Mouse (Mus musculus) fibroblast of lung, adult 2 months (primary cell): ENCODE data around the gene Rtn4r.

Source experiments
- DNase-seq: peaks from one replicate; pipeline ENCODE4 v3.0.0-alpha.2; 2011; ENCODE audit warnings: low read depth

Gene Rtn4r

GRCm38 (mm10) chr16:18124626-18125025 is 2.8 kb upstream of the Rtn4r start:
- DNase-seq, result no peak

- no peak for DNase-seq
These were observed 2.3 kb upstream of the Rtn4r start for GRCm38 (mm10) chr16:18125131-18125530.

DNA sequence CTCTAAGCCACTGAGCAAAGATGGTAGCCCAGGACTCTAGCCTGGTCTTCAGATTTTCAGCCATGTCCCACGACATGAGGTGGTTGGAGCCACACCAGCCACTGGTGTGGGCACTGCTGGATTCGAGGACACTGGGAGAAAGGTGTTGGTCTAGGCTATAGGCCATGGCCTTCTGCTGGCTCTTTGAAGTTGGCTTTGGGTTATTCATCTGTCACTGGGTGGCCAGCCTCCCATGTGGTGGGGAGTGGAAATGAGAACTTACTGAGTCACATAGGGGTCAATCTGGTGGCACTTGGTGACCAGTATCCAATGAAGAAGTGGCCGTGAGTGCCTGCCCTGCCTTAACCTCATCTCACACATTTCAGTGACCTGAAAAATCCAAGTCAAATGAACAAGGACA is 1.2 kb upstream of the Rtn4r start:
- no peak for DNase-seq

GRCm38 (mm10) chr16:18127871-18128563 is 575 bp downstream of the Rtn4r start:
- DNase-seq, result no peak

DNA sequence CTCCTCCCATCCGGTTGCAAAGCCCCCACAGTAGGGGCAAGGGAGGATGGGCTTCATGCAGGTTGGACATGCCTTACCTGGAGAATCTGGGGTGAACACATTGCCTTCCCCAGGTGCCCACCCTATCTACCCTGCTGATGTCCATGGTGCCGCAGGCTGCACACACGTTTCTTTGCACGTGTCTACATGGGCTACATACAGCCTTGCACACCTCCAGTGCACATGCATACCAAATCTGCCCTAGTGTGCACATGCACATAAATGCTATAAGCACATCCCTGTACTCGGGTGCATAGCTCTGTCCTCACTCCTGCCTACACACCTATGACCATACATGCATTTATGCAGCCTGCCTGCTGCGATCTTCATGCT is 1.1 kb downstream of the Rtn4r start:
- no peak for DNase-seq

GRCm38 (mm10) chr16:18129413-18129812 is 2.0 kb downstream of the Rtn4r start:
- no peak for DNase-seq

- no peak for DNase-seq
These were observed 2.8 kb downstream of the Rtn4r start for GRCm38 (mm10) chr16:18130288-18130687.

DNA sequence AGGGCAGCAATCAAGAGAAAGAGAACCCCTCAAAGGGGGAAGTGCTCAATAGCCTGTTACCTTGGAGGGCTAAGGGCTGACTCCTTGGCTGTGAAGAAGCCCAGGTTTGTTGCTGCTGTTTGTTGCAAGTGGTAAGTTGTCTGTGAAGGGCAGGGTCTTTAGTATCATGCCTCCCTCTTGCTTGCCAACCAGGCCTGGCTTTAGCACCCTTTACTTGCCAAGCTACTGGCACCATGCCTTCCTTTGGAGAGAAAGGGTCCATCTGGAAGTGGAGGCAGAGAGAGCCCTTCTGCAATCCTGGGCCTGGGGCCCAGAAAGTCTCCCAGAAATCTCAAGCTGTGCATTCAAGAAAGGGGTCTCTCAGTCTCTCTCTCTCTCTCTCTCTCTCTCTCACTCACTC is 3.3 kb downstream of the Rtn4r start:
- no peak for DNase-seq

DNA sequence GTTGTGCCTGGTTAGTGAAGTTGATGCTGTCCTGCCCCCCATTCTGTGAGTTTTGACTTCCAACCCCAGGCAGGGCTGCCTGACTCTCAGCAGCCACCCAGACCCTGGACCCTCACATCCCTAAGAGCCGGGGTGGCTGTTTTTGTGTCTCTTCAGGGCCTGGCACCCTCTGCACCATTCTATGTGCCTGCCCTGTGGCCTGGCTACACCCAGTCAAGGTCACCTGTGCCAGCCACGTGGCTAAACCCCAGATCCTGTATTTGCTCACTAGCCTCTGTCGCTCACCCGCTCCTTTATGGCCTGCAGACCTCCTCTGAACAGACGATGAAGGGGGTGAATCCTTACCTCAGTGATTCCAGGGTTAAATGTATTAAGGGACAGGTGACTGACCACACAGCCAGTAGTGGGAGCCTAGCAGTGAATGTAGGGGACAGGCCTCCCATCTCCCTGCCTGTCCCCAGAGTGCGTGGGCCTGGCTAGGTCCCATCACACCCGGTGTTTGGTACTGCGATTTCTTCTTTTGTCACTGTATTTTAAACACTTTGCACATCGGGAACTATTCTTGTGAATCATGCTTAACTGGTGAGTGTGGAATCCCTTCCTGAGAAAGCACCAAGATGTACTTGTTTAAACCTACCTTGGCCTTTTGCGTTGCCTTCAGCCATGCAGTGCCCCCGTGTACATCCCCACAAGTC is 4.0 kb downstream of the Rtn4r start:
- DNase-seq, result no peak

GRCm38 (mm10) chr16:18132026-18132425 is 4.6 kb downstream of the Rtn4r start:
- DNase-seq, result no peak

GRCm38 (mm10) chr16:18132575-18132974 is 5.1 kb downstream of the Rtn4r start:
- DNase-seq, result no peak

DNA sequence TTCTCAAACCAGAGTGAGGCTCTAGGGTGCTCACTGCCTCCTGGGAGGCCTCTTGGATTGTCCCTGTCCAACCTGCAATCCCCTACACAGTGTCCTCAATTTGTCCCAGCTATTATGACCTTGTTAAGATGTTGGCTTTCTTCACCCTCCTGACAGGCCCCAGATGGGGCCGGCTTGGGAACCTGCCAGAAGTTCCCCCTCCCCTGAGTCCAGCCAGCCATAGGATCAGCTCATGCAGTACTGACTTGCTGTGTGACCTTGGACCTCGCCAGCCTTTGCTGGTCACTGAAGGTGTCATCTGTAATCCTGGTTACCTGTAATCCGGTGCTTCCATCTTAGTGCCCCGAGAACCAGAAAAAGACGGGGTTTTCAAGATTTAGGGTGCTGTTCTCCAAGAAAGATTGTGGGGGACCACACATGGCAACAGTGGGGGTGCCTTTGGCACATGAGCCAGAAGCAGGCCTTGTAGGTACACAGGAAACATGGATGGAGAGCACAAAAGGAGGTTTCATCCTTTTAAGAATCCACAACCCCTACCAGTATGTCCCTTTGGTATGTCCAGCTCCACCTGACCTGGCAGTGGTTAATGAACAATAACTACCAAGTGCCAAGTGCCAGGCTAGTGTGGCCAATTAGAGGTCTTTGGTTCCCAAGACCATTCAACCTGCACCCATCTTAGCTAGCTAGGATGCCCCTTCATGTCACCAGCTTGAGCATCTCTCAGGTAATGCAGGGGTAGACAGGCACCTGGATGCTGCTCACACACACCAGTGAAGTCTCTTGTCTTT is 5.9 kb downstream of the Rtn4r start:
- DNase-seq, result no peak

- DNase-seq, result no peak
These were observed 7.8 kb downstream of the Rtn4r start for GRCm38 (mm10) chr16:18135196-18135595.

DNA sequence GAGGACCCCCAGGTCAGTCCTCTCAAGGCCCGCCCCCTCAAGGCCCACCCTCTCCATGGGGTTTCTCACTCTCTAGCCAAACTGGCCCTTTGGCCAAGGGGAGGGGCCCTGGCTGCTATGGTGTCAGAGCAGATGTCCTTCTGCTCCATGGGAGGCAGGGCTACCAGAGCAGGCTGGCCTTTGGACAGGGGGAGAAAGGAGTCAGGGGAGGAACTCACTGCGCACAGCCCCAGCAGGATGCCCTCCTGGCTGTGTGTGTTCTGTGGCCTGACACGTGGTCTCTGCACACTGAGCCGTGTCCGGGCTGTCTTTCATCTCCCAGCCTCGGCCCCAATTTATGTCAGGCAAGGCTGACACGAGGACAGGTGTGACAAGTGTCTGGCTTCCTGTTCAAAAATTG is 8.6 kb downstream of the Rtn4r start:
- no peak for DNase-seq

GRCm38 (mm10) chr16:18144201-18144600 is 16.8 kb downstream of the Rtn4r start:
- DNase-seq, result no peak

DNA sequence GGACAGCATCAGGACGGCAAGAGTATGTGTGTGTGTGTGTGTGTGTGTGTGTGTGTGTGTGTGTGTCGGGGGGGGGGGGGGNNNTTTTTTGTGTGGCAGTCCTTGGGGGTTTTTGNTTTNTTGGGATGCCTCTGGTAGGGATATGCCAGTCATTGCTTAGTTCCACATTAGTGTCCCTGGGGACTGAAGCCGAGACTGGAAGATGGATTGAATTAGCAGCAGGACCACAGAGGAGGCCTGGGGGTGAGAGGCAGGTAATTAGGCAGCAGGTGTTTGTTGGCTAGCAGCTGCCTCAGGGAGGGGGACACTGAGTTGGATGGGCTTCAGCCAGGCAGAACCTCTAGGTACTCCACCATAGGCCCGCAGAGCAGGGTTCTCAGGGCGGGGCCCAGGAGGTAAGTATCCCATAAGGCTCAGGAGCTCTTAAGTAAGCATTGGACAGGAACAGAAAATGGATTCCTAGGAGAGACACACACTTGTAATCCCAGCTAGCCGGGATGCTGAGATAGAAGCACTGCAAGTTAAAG is 18.0 kb downstream of the Rtn4r start:
- no peak for DNase-seq

GRCm38 (mm10) chr16:18148208-18148876 is 20.9 kb downstream of the Rtn4r start:
- DNase-seq, result no peak

DNA sequence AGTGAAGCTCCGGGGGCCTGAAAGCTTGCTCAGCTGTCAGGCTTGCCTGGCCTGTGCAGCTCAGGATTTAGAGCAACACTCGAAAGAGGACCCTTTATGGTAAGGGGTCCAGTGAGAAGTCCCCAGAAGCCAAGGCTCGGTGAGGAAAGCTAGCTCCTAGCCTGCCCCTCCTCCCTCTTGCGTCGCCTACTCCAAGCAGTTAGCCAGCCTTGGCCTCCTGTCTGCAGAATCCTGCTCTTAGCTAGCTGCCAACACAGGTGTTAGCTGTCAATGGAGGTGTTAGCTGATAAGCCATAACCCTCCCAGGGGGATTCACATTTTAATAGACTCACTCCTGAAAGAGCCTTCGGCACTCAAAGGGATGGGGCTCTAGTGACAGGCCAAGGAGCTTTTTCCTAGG is 21.8 kb downstream of the Rtn4r start:
- no peak for DNase-seq

DNA sequence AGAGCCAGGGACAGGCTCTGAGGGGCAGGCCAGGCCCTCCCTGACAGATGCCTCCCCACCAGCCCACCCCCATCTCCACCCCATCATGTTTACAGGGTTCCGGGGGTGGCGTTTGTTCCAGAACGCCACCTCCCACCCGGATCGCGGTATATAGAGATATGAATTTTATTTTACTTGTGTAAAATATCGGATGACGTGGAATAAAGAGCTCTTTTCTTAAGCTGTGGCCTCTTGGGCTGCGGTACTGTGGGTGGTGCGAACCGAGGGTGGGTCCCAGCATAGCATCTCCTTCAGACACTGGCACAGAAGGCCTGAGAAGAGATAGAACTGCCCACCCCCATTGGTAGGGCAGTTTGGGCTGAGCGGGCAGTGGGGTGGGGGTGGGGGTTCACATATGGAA is 24.7 kb downstream of the Rtn4r start:
- DNase-seq, result no peak

GRCm38 (mm10) chr16:18152769-18153445 is 25.5 kb downstream of the Rtn4r start:
- no peak for DNase-seq

DNA sequence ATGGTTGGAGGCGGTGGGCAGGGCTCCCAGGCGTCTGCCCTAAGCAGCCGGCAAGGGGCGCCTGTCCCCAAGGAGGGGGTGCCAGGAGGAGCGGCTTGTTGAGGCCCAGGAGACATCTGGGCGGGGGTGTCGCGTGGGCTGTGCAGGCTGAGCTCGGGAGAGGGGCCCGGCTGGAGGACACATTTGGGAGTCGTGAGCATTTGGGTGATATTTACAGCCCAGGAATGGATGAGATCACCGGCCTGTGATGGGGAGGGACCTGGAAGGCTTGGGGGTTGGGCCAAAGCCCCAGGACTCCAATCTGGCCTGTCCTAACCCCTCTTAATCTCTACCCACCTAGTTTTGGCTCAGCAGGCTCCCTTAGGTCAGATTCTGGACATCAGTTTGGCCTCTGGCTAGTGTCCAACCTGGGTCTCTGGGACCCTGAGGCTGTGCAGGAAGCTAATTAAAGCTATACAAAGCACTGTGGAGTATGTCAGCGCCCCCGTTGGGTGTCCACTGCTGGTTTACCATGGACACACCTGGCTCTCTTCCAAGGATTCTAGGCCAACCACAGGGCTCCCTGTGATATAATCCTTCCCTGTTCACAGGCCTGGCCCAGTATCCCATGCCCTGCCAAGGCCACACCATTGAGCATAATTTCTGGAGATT is 27.2 kb downstream of the Rtn4r start:
- DNase-seq, result peak; percentile 60
